Mouse (Mus musculus) erythroid progenitor cell, adult 5-6 weeks (primary cell): ENCODE data around the gene Vim. TPM values are rescaled to one million over a fixed set of nuclear protein-coding genes. Genes with fewer than 3 reads are reported as not detected.

Experiments used
- ATAC-seq: replicated peaks from 2 replicates; pipeline ENCODE4 v1.8.0; 2016; ENCODE audit warnings: moderate number of reproducible peaks, mild to moderate bottlenecking, moderate TSS enrichment, inconsistent platforms; ENCODE audit not compliant: poor library complexity, low FRiP score, severe bottlenecking
- total RNA-seq, 2 experiments: library from RNA; stranded (forward) in 1 of 2; stranded (reverse) in 1 of 2; fragments of 150-400 nt in 1 of 2; fragments of 186-747, 209-891 nt in 1 of 2; gene quantifications; 2 replicates each; pipeline versions ENCODE4 v1.2.3 to v1.2.4; 2015 to 2017; ENCODE audit warnings: low replicate concordance in 2 of 2

The Vim gene
- total RNA-seq, 2 experiments from 2014 or later: 130 to 244 TPM

- no peak for ATAC-seq
These were observed 56.6 kb downstream of the Vim start for GRCm38 (mm10) chr2:13630136-13630832.

Other genes starting within 250 kb of the Vim start
- not detected in 2 replicates for gene Cubn, start 82.1 kb upstream of the Vim start, total RNA-seq (2015; ENCODE audit: low replicate concordance)
- gene Cubn, start 82.1 kb upstream of the Vim start, total RNA-seq (2017; ENCODE audit: low replicate concordance): not detected in 2 replicates
- gene Trdmt1, start 29.3 kb upstream of the Vim start, total RNA-seq (2015; ENCODE audit: low replicate concordance): 4.6 and 9.7 TPM in 2 replicates
- 1.7 and 5.8 TPM in 2 replicates for gene Trdmt1, start 29.3 kb upstream of the Vim start, total RNA-seq (2017; ENCODE audit: low replicate concordance)
- 1.1 TPM in 1 of 2 replicates, not detected in the other for gene St8sia6, start 220.1 kb downstream of the Vim start, total RNA-seq (2015; ENCODE audit: low replicate concordance)
- gene St8sia6, start 220.1 kb downstream of the Vim start, total RNA-seq (2017; ENCODE audit: low replicate concordance): 0.98 and 1.3 TPM in 2 replicates